Mouse (Mus musculus): ENCODE measurements around the gene Oser1.

DNA sequence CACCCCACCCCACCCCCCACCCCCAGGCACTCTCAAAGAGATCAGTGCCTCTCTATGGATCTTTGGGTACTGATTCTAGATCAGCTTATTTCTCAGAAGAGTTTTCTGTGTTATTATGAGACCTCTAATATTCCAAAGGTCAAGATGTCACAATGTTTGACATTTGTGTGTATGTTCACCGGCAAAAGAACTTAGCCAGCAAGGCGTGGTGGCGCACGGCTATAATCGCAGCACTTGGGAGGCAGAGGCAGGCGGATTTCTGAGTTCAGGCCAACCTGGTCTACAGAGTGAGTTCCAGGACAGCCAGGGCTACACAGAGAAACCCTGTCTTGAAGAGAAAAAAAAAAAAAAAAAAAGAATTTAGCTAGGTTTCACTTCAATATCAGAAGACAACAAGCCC is 7.5 kb downstream of the Oser1 start:
- TF ChIP-seq MAX (IDR thresholded peaks at IDR 0.05; ENCODE audit: low read length): no peak
- TF ChIP-seq SMC3 (IDR thresholded peaks at IDR 0.05; ENCODE audit: low read depth, low read length): no peak

Measured in MEL (cell line).